Mouse (Mus musculus) yolk sac, embryonic 10.5 days (tissue): ENCODE measurements around the gene Coro1b.

ENCODE experiments used
- DNase-seq: peaks from one replicate; pipeline ENCODE4 v3.0.0-alpha.2; 2017; ENCODE audit warnings: low spot score

Coro1b gene

GRCm38 (mm10) chr19:4148491-4148806 lies at the start of gene Coro1b:
Coro1b (plus strand) TSS chr19:4148619.
- peak; percentile 96 for DNase-seq

GRCm38 (mm10) chr19:4099056-4099455 lies 49.4 kb upstream of the Coro1b start:
- peak; percentile 80 for DNase-seq

GRCm38 (mm10) chr19:4099837-4100717 lies 48.3 kb upstream of the Coro1b start, which contains the start of gene Pitpnm1:
Pitpnm1 (plus strand) TSS chr19:4099998.
- DNase-seq, result peak; percentile 73

GRCm38 (mm10) chr19:4100718-4101261 lies 47.6 kb upstream of the Coro1b start:
- DNase-seq, result no peak

GRCm38 (mm10) chr19:4101466-4101865 lies 47.0 kb upstream of the Coro1b start:
- no peak for DNase-seq

GRCm38 (mm10) chr19:4102049-4102448 lies 46.4 kb upstream of the Coro1b start:
- DNase-seq, result no peak

- DNase-seq, result no peak
Measured at GRCm38 (mm10) chr19:4102626-4103025, 45.8 kb upstream of the Coro1b start.

- DNase-seq, result no peak
Measured at GRCm38 (mm10) chr19:4103294-4103693, 45.1 kb upstream of the Coro1b start.

- DNase-seq, result no peak
Measured at GRCm38 (mm10) chr19:4103792-4104191, 44.6 kb upstream of the Coro1b start.

GRCm38 (mm10) chr19:4104675-4105194 lies 43.7 kb upstream of the Coro1b start:
- DNase-seq, result no peak

GRCm38 (mm10) chr19:4106654-4107053 lies 41.8 kb upstream of the Coro1b start:
- DNase-seq, result no peak

- DNase-seq, result no peak
Measured at GRCm38 (mm10) chr19:4108535-4108934, 39.9 kb upstream of the Coro1b start.

- no peak for DNase-seq
Measured at GRCm38 (mm10) chr19:4112063-4112960, 36.1 kb upstream of the Coro1b start.

- DNase-seq, result no peak
Measured at GRCm38 (mm10) chr19:4113186-4113805, 35.1 kb upstream of the Coro1b start.

- DNase-seq, result peak; percentile 48
Measured at GRCm38 (mm10) chr19:4113806-4114230, 34.6 kb upstream of the Coro1b start.

GRCm38 (mm10) chr19:4114551-4114950 lies 33.9 kb upstream of the Coro1b start:
- no peak for DNase-seq

- no peak for DNase-seq
Measured at GRCm38 (mm10) chr19:4115144-4115543, 33.3 kb upstream of the Coro1b start.

- DNase-seq, result no peak
Measured at GRCm38 (mm10) chr19:4115816-4116215, 32.6 kb upstream of the Coro1b start.

- DNase-seq, result no peak
Measured at GRCm38 (mm10) chr19:4117006-4117405, 31.4 kb upstream of the Coro1b start.

GRCm38 (mm10) chr19:4118350-4118749 lies 30.1 kb upstream of the Coro1b start:
- no peak for DNase-seq

GRCm38 (mm10) chr19:4119716-4120487 lies 28.5 kb upstream of the Coro1b start:
- no peak for DNase-seq
